Mouse (Mus musculus) olfactory bulb, adult 2 months (tissue): ENCODE data around the gene Megf11. TPM values are rescaled to one million over a fixed set of nuclear protein-coding genes. Genes with fewer than 3 reads are reported as not detected.
"Not testable (repeated sequence)": the region's sequence is repeated elsewhere in the genome, so short reads cannot be mapped to it uniquely, and the experiment has no call there.

ENCODE experiments used
- H3K27ac ChIP-seq: fragments of 200-500 bp; 2 replicates; pipeline ENCODE4 v1.5.1; 2012; ENCODE audit warnings: low read depth, low read length; ENCODE audit not compliant: insufficient read depth
- H3K4me1 ChIP-seq: fragments of 200-500 bp; 2 replicates; pipeline ENCODE4 v1.6.1; 2012; ENCODE audit warnings: low read length; ENCODE audit not compliant: control insufficient read depth, insufficient read depth
- H3K4me3 ChIP-seq: fragments of 200-500 bp; 2 replicates; pipeline ENCODE4 v1.5.1; 2012; ENCODE audit warnings: mild to moderate bottlenecking, low read depth, low read length, moderate library complexity; ENCODE audit not compliant: insufficient read depth
- CTCF ChIP-seq: fragments of 200-500 bp; IDR thresholded peaks from 2 replicates; pipeline ENCODE4 v1.5.1; 2012; ENCODE audit warnings: low read depth, mild to moderate bottlenecking, low read length, moderate library complexity; ENCODE audit not compliant: insufficient read depth
- POLR2A ChIP-seq: fragments of 200-500 bp; IDR thresholded peaks from 2 replicates; pipeline ENCODE4 v1.6.1; 2012; ENCODE audit warnings: mild to moderate bottlenecking, low read depth, low read length, moderate library complexity; ENCODE audit not compliant: insufficient read depth
- WGBS: fragments of 180-500 bp; shearing (Covaris S2); methylation state at CpG from one replicate; pipeline ENCODE4 v1.1.7; 2018; 5-methylcytosine and 5-hydroxymethylcytosine counted together
- polyA plus RNA-seq: library from polyadenylated mRNA; stranded (reverse); fragments of >200 nt; gene quantifications from 2 replicates; pipeline ENCODE4 v1.2.4, GENCODE M21; 2012; ENCODE audit warnings: low replicate concordance; ENCODE audit not compliant: missing spikeins, insufficient read depth, insufficient read length

The Megf11 gene
- polyA plus RNA-seq, 1 experiment: not detected

GRCm38 (mm10) chr9:64472743-64473142 is 87.3 kb downstream of the Megf11 start:
- Histone ChIP-seq H3K4me1 (peaks cover 12% of the 10 kb centered on the region; the same call in 1 of the 2 replicates), H3K27ac (no peak overlapping the region), H3K4me3 (no peak overlapping the region)
- WGBS: 85% methylated on average over 6 of the region's 6 CpGs
- TF ChIP-seq POLR2A: no peak

- WGBS: 88% methylated on average over 2 of the region's 2 CpGs
- no peak overlapping the region for H3K4me3 ChIP-seq
- H3K27ac ChIP-seq: no peak overlapping the region
- peaks cover 12% of the 10 kb centered on the region; the same call in 1 of the 2 replicates for H3K4me1 ChIP-seq
- TF ChIP-seq POLR2A (no peak), CTCF (no peak)
Observed at GRCm38 (mm10) chr9:64473170-64473569, 87.7 kb downstream of the Megf11 start.

DNA sequence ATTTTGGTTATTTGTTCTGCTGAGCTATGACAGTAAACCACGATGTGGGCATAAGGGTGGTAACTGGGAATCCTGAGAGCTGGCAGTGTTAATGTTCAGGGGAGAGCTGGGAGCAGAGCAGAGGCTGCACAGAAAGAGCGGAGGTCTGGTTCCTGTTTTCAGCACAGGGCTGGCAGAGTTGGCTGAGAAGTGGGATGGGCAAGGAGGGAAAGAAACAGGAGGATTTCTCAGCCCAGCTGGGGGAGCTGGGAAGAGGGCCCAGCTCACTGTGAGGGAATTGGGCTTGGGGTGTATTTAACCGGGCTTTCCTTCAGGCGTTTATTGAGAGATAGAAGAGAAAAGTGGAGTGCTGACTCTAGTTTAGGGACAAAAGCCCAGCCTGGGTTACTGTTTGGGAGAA is 88.3 kb downstream of the Megf11 start:
- Histone ChIP-seq H3K4me3 (no peak overlapping the region), H3K4me1 (peaks cover 12% of the 10 kb centered on the region; the same call in 1 of the 2 replicates), H3K27ac (no peak overlapping the region)
- WGBS: 54% methylated on average over 4 of the region's 4 CpGs
- TF ChIP-seq POLR2A: no peak
- TF ChIP-seq CTCF: no peak

DNA sequence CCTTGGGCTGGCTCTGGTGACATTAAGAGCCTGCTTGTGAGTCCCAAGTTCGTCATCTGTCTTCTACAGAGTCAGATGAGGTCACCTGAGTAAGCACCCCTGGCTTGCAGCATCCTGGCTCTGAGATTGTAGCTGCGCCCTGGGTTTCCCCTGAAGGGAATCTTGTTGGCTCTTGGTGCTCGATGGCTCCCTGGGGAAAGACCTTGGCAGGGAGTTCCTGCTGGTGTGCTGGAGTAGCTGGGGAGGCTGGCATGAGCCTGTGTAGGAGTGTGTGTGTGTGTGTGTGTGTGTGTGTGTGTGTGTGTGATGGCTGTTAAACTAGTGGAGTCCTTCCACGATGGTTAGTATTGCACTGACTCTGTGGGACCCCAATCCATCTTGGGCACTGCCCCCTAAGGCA is 88.7 kb downstream of the Megf11 start:
- no peak overlapping the region for H3K27ac ChIP-seq
- no peak overlapping the region for H3K4me3 ChIP-seq
- 51% methylated on average over 4 of the region's 4 CpGs for WGBS
- peaks cover 12% of the 10 kb centered on the region; the same call in 1 of the 2 replicates for H3K4me1 ChIP-seq
- TF ChIP-seq POLR2A (no peak), CTCF (no peak)

DNA sequence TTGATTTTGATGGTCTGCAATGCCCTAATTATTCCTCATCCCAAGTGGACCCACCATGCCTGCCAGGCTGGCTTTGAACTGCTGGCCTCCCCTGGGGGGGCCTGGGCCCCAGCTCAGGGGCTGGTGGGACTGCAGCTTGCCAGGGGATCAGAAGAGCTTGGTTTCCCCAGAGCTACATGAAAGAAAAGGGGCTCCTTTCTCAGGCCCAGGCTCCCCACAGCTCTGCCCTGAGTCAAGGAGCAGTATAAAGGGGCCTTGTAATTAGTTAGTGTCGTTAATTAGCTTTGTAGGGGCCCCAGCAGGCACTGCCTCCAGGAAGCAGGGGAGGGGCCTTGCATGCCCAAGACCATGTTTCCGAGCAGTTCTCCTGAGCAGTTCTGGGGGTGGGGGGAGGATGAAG is 90.5 kb downstream of the Megf11 start:
- H3K4me3 ChIP-seq: no peak overlapping the region
- TF ChIP-seq CTCF: no peak
- TF ChIP-seq POLR2A: no peak
- peaks cover 12% of the 10 kb centered on the region; the same call in 1 of the 2 replicates for H3K4me1 ChIP-seq
- WGBS: 59% methylated on average over 2 of the region's 2 CpGs
- no peak overlapping the region for H3K27ac ChIP-seq

DNA sequence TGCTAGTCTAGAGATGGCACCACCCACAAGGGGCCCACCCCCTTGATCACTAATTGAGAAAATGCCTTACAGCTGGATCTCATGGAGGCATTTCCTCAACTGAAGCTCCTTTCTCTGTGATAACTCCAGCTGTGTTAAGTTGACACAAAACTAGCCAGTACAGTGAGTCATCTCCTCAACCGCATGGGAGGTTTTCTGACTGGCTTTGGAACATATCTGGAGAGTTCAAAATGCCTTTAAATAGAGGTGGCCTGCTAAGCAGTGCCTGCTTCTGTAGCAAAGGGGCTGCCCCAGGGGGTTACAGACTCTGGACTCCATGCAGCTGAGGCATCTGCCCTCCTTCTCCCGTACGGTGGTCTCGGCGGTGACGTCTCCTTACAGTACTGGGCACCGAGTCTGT is 92.0 kb downstream of the Megf11 start:
- H3K4me3 ChIP-seq, H3K27ac ChIP-seq: not testable (repeated sequence)
- peaks cover 12% of the 10 kb centered on the region; the same call in 1 of the 2 replicates for H3K4me1 ChIP-seq
- 78% methylated on average over 7 of the region's 7 CpGs for WGBS

- no peak overlapping the region for H3K4me3 ChIP-seq
- H3K27ac ChIP-seq: no peak overlapping the region
- TF ChIP-seq CTCF: no peak
- TF ChIP-seq POLR2A: no peak
- H3K4me1 ChIP-seq: no peaks in the 10 kb centered on the region; the same call in 1 of the 2 replicates
- WGBS: 88% methylated on average over 5 of the region's 5 CpGs
Observed at GRCm38 (mm10) chr9:64482126-64482525, 96.7 kb downstream of the Megf11 start.

DNA sequence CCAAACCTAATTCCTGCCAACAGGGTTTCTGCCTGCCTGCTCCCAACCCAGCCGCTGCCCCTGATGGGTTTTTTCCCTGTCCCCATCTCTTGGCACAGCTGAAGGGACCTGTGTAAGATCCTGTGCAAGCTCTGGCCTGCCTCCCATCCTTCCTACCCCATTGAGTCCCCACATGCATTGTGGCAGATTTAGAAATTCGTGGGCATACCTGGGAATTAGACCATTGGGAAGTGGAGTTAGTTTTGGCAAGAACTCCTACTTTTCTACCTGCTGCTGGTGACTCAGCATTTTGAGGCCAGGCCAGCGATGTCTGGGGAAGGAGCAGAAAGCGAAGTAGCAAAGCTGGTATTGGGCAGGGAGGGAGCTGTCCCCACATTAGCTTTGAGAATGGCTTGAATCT is 102.0 kb downstream of the Megf11 start:
- Histone ChIP-seq H3K4me1 (no peaks in the 10 kb centered on the region), H3K27ac (no peak overlapping the region), H3K4me3 (no peak overlapping the region)
- no peak for TF ChIP-seq CTCF
- TF ChIP-seq POLR2A: no peak
- 81% methylated on average over 4 of the region's 4 CpGs for WGBS

DNA sequence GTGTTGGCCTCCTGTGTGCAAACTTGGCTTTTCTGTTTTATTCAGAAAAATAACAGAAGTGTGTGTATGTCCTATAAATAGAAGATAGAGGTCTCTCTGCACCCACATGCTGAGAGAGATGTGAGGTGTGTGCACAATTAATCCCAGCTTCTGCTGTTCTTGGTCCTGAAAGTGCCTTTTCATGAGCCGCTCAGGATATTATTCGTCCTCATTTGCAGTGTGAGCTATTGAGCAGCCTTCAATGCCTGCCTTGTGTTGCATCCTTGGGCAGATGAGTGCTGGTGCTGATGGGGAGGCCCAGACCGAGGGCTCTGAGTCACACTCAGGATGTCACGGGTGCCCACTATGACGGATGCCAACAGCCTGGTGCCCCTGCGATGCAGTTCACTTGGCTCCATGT is 109.2 kb downstream of the Megf11 start:
- H3K27ac ChIP-seq: no peak overlapping the region
- 73% methylated on average over 6 of the region's 6 CpGs for WGBS
- TF ChIP-seq POLR2A (no peak), CTCF (no peak)
- H3K4me1 ChIP-seq: peaks cover 6% of the 10 kb centered on the region; the same call in 1 of the 2 replicates
- no peak overlapping the region for H3K4me3 ChIP-seq

DNA sequence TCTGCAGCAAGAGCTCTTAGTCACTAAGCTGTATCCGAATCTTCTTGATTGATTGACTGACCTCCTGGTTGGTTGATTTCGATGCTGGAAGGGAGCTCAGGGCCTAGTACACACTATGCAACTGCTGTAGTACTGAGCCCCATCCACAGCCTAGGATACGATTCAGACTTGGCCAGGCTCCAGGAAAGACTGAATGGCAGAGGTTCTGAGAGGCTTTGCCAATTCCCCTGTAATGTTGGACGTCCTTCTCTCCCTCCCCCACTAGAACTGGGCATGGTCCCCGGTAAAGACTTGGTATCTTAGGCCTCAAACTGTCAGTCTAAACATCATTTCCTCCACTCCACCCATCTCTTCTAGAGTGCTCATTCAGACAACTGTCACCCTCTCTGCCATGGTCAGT is 113.5 kb downstream of the Megf11 start:
- WGBS: 45% methylated on average over 5 of the region's 5 CpGs
- no peak for TF ChIP-seq POLR2A
- no peak for TF ChIP-seq CTCF
- Histone ChIP-seq H3K4me3 (no peak overlapping the region), H3K4me1 (peaks cover 6% of the 10 kb centered on the region; the same call in 1 of the 2 replicates), H3K27ac (no peak overlapping the region)
